Mouse (Mus musculus) embryonic facial prominence, embryonic 12.5 days (tissue): ENCODE measurements around the gene Stk35. TPM values are rescaled to one million over a fixed set of nuclear protein-coding genes. Genes with fewer than 3 reads are reported as not detected.

Source experiments
- ATAC-seq: fragments of 200-750 bp; cut with Nextera tagmentation; 2 replicates; pipeline ENCODE4 v1.8.0; 2017; ENCODE audit not compliant: insufficient number of reproducible peaks, insufficient read depth, low FRiP score, low TSS enrichment
- H3K27ac ChIP-seq: fragments of 300-500 bp; sonication (generic); 2 replicates; pipeline ENCODE4 v1.5.1; 2016; ENCODE audit warnings: mild to moderate bottlenecking
- H3K27me3 ChIP-seq: fragments of 300-500 bp; sonication (generic); 2 replicates; pipeline ENCODE4 v1.6.1; 2016; ENCODE audit warnings: mild to moderate bottlenecking, moderate library complexity
- H3K36me3 ChIP-seq: fragments of 300-500 bp; sonication (generic); 2 replicates; pipeline ENCODE4 v1.6.1; 2016; ENCODE audit warnings: mild to moderate bottlenecking
- H3K4me1 ChIP-seq: fragments of 300-500 bp; sonication (generic); 2 replicates; pipeline ENCODE4 v1.6.1; 2016
- H3K4me2 ChIP-seq: fragments of 300-500 bp; sonication (generic); replicated peaks from 2 replicates; pipeline ENCODE4 v1.6.1; 2016; ENCODE audit warnings: mild to moderate bottlenecking, moderate library complexity
- H3K4me3 ChIP-seq: fragments of 300-500 bp; sonication (generic); 2 replicates; pipeline ENCODE4 v1.5.1; 2016; ENCODE audit warnings: mild to moderate bottlenecking
- H3K9ac ChIP-seq: fragments of 300-500 bp; sonication (generic); 2 replicates; pipeline ENCODE4 v1.6.1; 2016; ENCODE audit warnings: mild to moderate bottlenecking, moderate library complexity
- H3K9me3 ChIP-seq: fragments of 300-500 bp; sonication (generic); 2 replicates; pipeline ENCODE4 v1.6.1; 2016; ENCODE audit warnings: mild to moderate bottlenecking, moderate library complexity
- WGBS: fragments of 180-500 bp; shearing (Covaris S2); methylation state at CpG from one replicate; pipeline ENCODE4 v1.1.7; 2016; 5-methylcytosine and 5-hydroxymethylcytosine counted together
- polyA plus RNA-seq: library from polyadenylated mRNA; unstranded; fragments of >200 nt; fragmentation: Nextera tagmentation; extraction: Ambion mirVana; gene quantifications from 2 replicates; pipeline ENCODE4 v1.2.1, GENCODE M21; 2016

Stk35 gene
- polyA plus RNA-seq, 1 experiment from 2014 or later = 21.4 TPM

DNA sequence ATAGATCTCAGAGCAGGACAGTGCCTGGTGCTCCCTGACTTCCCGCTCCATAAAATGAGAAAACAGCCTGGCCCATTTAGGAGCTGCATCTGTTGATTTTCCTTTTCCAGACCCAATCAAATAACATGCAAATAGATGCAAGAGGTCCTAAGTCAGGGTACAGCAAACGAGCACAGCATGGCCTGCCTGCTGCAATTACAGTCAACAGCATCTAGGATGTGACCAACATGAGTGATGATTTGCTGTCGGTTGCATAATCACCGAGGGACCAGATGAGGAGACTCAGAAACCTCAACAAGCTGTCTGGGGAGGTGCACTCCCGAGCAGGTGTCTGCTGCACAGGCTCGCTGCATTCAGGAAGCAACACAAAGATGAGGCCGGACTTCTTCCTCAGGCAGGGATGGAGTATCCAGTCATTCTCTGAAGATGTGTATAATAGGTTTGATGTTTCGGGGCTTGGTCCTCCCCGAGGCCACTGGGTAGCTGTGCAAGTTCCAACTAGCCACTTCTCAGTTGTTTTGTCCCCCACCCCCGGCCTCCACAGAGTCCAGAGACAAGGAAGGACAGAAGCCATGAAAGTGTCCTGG, 74.3 kb downstream of the Stk35 start:
- Histone ChIP-seq H3K4me3 (no peak overlapping the region), H3K36me3 (no peaks in the 10 kb centered on the region), H3K4me2 (no peak overlapping the region), H3K9ac (no peak overlapping the region), H3K4me1 (no peaks in the 10 kb centered on the region), H3K27me3 (no peaks in the 10 kb centered on the region), H3K9me3 (no peaks in the 10 kb centered on the region), H3K27ac (no peak overlapping the region)
- WGBS = 75% methylated on average over 10 of the region's 10 CpGs
- ATAC-seq = no peak

DNA sequence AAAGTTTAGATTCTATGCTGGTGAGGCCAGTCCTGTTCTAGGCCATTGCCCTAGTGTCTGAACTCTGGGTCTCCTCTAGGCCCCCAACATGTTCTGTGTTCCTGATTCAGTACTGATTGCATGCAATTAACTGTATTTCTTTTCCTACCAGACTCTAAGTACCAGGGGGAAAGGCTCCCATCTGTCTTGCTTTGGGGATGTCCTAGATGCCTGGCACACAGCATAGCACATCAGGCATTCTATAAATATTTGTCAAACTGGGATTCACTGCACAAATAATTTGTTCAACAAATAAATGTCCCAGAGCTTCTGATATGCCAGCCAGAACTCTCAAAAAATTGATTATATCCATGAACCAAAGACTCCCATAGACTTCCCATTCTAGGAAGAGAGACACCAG, 76.6 kb downstream of the Stk35 start:
- H3K27me3 ChIP-seq = no peaks in the 10 kb centered on the region
- no peak overlapping the region for H3K4me2 ChIP-seq
- no peak overlapping the region for H3K9ac ChIP-seq
- H3K27ac ChIP-seq = no peak overlapping the region
- no peaks in the 10 kb centered on the region for H3K36me3 ChIP-seq
- H3K9me3 ChIP-seq = no peaks in the 10 kb centered on the region
- ATAC-seq = no peak
- H3K4me1 ChIP-seq = no peaks in the 10 kb centered on the region
- no peak overlapping the region for H3K4me3 ChIP-seq

- Histone ChIP-seq H3K4me3 (no peak overlapping the region), H3K4me2 (no peak overlapping the region), H3K4me1 (no peaks in the 10 kb centered on the region), H3K36me3 (no peaks in the 10 kb centered on the region), H3K9me3 (no peaks in the 10 kb centered on the region), H3K9ac (no peak overlapping the region), H3K27me3 (no peaks in the 10 kb centered on the region), H3K27ac (no peak overlapping the region)
- ATAC-seq = no peak
- 39% methylated on average over 3 of the region's 3 CpGs for WGBS
Observed at GRCm38 (mm10) chr2:129879817-129880216, 79.5 kb downstream of the Stk35 start.

GRCm38 (mm10) chr2:129880226-129880625, 79.9 kb downstream of the Stk35 start:
- WGBS = 82% methylated on average over 7 of the region's 7 CpGs
- Histone ChIP-seq H3K4me3 (no peak overlapping the region), H3K4me2 (no peak overlapping the region), H3K36me3 (no peaks in the 10 kb centered on the region), H3K4me1 (no peaks in the 10 kb centered on the region), H3K9ac (no peak overlapping the region), H3K9me3 (no peaks in the 10 kb centered on the region), H3K27me3 (no peaks in the 10 kb centered on the region), H3K27ac (no peak overlapping the region)
- ATAC-seq = no peak

- WGBS = 68% methylated on average over 1 of the region's 1 CpGs
- no peak for ATAC-seq
- H3K9ac ChIP-seq = no peak overlapping the region
Observed at GRCm38 (mm10) chr2:129881886-129882285, 81.6 kb downstream of the Stk35 start.

More at GRCm38 (mm10) chr2:129881886-129882285, 81.6 kb downstream of the Stk35 start:
- no peaks in the 10 kb centered on the region for H3K4me1 ChIP-seq
- no peaks in the 10 kb centered on the region for H3K36me3 ChIP-seq
- no peak overlapping the region for H3K4me3 ChIP-seq
- no peak overlapping the region for H3K27ac ChIP-seq
- no peaks in the 10 kb centered on the region for H3K9me3 ChIP-seq
- H3K27me3 ChIP-seq = no peaks in the 10 kb centered on the region
- H3K4me2 ChIP-seq = no peak overlapping the region

Other genes starting within 250 kb of the Stk35 start
- gene Sirpa, start 207.7 kb upstream of the Stk35 start, polyA plus RNA-seq = 23.9 and 24.3 TPM in 2 replicates
- gene Pdyn, start 100.7 kb upstream of the Stk35 start, polyA plus RNA-seq = 0.19 and 0.27 TPM in 2 replicates
- gene Tgm3, start 211.8 kb downstream of the Stk35 start, polyA plus RNA-seq = not detected in 2 replicates